Mouse (Mus musculus) left cerebral cortex, postnatal 36 days (tissue): Measurements from ENCODE around the gene Unc45b. TPM values are rescaled to one million over a fixed set of nuclear protein-coding genes. Genes with fewer than 3 reads are reported as not detected.
"Not testable (repeated sequence)": the region's sequence is repeated elsewhere in the genome, so short reads cannot be mapped to it uniquely, and the experiment has no call there.

ENCODE experiments used
- DNase-seq, 2 experiments: peaks; one replicate each; pipeline ENCODE4 v3.0.0; 2021 to 2022; ENCODE audit warnings: low spot score in 2 of 2, mixed read lengths in 1 of 2
- intact Hi-C: fragments of 180-260 bp; cut with DNase I; formaldehyde crosslinking; loops from one replicate; pipeline ENCODE4 v1.15.1; 2025
- total RNA-seq, 2 experiments: library from RNA; stranded (reverse); gene quantifications; 2 replicates each; pipeline ENCODE4 v1.2.3; 2021

Gene Unc45b
- total RNA-seq, 2 experiments from 2014 or later = 1.2 to 2.3 TPM

- DNase-seq, intact Hi-C loops: not testable (repeated sequence)
Measured at GRCm38 (mm10) chr11:82930391-82930955, 20.1 kb downstream of the Unc45b start.

GRCm38 (mm10) chr11:82931161-82931560 lies 20.8 kb downstream of the Unc45b start:
- intact Hi-C loops, DNase-seq: not testable (repeated sequence)

- intact Hi-C loops = not testable (repeated sequence)
Measured at GRCm38 (mm10) chr11:82931671-82932450, 21.5 kb downstream of the Unc45b start.

GRCm38 (mm10) chr11:82933186-82933585 lies 22.8 kb downstream of the Unc45b start:
- intact Hi-C loops = no loop called here

More at GRCm38 (mm10) chr11:82931671-82932450, 21.5 kb downstream of the Unc45b start:
- DNase-seq = not testable (repeated sequence)

GRCm38 (mm10) chr11:82943336-82943735 lies 33.0 kb downstream of the Unc45b start:
- intact Hi-C loops = no loop called here
- DNase-seq = no peak

More at GRCm38 (mm10) chr11:82933186-82933585, 22.8 kb downstream of the Unc45b start:
- DNase-seq = no peak

- no peak for DNase-seq
- intact Hi-C loops = no loop called here
Measured at GRCm38 (mm10) chr11:82945636-82946035, 35.3 kb downstream of the Unc45b start.

- intact Hi-C loops = no loop called here
- DNase-seq = no peak
Measured at GRCm38 (mm10) chr11:82947457-82947856, 37.1 kb downstream of the Unc45b start.

- DNase-seq = no peak
- intact Hi-C loops = no loop called here
Measured at GRCm38 (mm10) chr11:82949036-82949435, 38.7 kb downstream of the Unc45b start.

- intact Hi-C loops = no loop called here
- DNase-seq = no peak
Measured at GRCm38 (mm10) chr11:82950736-82951481, 40.6 kb downstream of the Unc45b start, which contains the start of gene Slfn5. TSS of gene Slfn5 (plus strand) at chr11:82951349.

- no peak for DNase-seq
- intact Hi-C loops = no loop called here
Measured at GRCm38 (mm10) chr11:82951865-82952611, 41.7 kb downstream of the Unc45b start.

GRCm38 (mm10) chr11:82952612-82953542 lies 42.5 kb downstream of the Unc45b start:
- no peak for DNase-seq
- intact Hi-C loops = no loop called here

GRCm38 (mm10) chr11:82954631-82955030 lies 44.3 kb downstream of the Unc45b start:
- intact Hi-C loops = no loop called here

GRCm38 (mm10) chr11:82956925-82957324 lies 46.6 kb downstream of the Unc45b start:
- intact Hi-C loops = no loop called here
- no peak for DNase-seq

More at GRCm38 (mm10) chr11:82954631-82955030, 44.3 kb downstream of the Unc45b start:
- no peak for DNase-seq

GRCm38 (mm10) chr11:82959613-82960012 lies 49.3 kb downstream of the Unc45b start:
- no peak for DNase-seq
- intact Hi-C loops = loop anchor here (2.0 kb wide), 1 partner anchor 45 kb away; no protein-coding TSS in a partner anchor

- DNase-seq = no peak
- intact Hi-C loops = no loop called here
Measured at GRCm38 (mm10) chr11:82961743-82962142, 51.4 kb downstream of the Unc45b start.

GRCm38 (mm10) chr11:82962215-82962614 lies 51.9 kb downstream of the Unc45b start:
- intact Hi-C loops = no loop called here
- no peak for DNase-seq

- no peak for DNase-seq
Measured at GRCm38 (mm10) chr11:82970712-82971589, 60.6 kb downstream of the Unc45b start.

More at GRCm38 (mm10) chr11:82970712-82971589, 60.6 kb downstream of the Unc45b start:
- intact Hi-C loops = loop anchor here (5.0 kb wide), 1 partner anchor 76 kb away; no protein-coding TSS in a partner anchor
